Mouse (Mus musculus) myocyte (in vitro differentiated cells): ENCODE measurements at regions not wholly inside any gene's neighbourhood (a gene's known extent, or its start where the extent isn't known, plus 50 kb on each side); places are given as distances from the start of the nearest gene placed in this dataset.

Source experiments
- CEBPB ChIP-seq: IDR thresholded peaks from 2 replicates; pipeline ENCODE4 v1.6.1; 2011; ENCODE audit warnings: mild to moderate bottlenecking, moderate library complexity; ENCODE audit not compliant: poor library complexity, insufficient read depth, severe bottlenecking
- E2F4 ChIP-seq: IDR thresholded peaks from one replicate; pipeline ENCODE4 v1.6.1; 2011; ENCODE audit warnings: mild to moderate bottlenecking, control low read depth, moderate library complexity; ENCODE audit not compliant: insufficient read depth
- MAX ChIP-seq: IDR thresholded peaks from one replicate; pipeline ENCODE4 v1.6.1; 2011; ENCODE audit warnings: low read depth, mild to moderate bottlenecking, control low read depth
- MYOD1 ChIP-seq, 3 experiments: IDR thresholded peaks; one replicate each; pipeline ENCODE4 v1.6.1; 2011; ENCODE audit warnings: control low read depth in 2 of 3, low read depth in 2 of 3, mild to moderate bottlenecking in 2 of 3, moderate library complexity in 1 of 3; ENCODE audit not compliant: insufficient read length in 2 of 3, control insufficient read depth in 1 of 3
- MYOG ChIP-seq, 3 experiments: IDR thresholded peaks; one replicate each; pipeline ENCODE4 v1.6.1; 2011; ENCODE audit warnings: control low read depth in 2 of 3, low read depth in 2 of 3, mild to moderate bottlenecking in 2 of 3; ENCODE audit not compliant: insufficient read length in 2 of 3, control insufficient read depth in 1 of 3, insufficient read depth in 1 of 3
- POLR2A ChIP-seq: IDR thresholded peaks from one replicate; pipeline ENCODE4 v1.6.1; 2011; ENCODE audit warnings: low read depth, mild to moderate bottlenecking, control low read depth, moderate library complexity; ENCODE audit not compliant: insufficient read length
- POLR2AphosphoS2 ChIP-seq: IDR thresholded peaks from one replicate; pipeline ENCODE4 v1.6.1; 2011; ENCODE audit warnings: low read depth, control low read depth; ENCODE audit not compliant: insufficient read length
- REST ChIP-seq: IDR thresholded peaks from one replicate; pipeline ENCODE4 v1.6.1; 2011; ENCODE audit warnings: mild to moderate bottlenecking, control low read depth, moderate library complexity; ENCODE audit not compliant: insufficient read depth, insufficient read length
- SRF ChIP-seq: IDR thresholded peaks from one replicate; pipeline ENCODE4 v1.6.1; 2011; ENCODE audit warnings: low read depth; ENCODE audit not compliant: control insufficient read depth, insufficient read length
- TCF12 ChIP-seq: IDR thresholded peaks from one replicate; pipeline ENCODE4 v1.6.1; 2011; ENCODE audit warnings: mild to moderate bottlenecking, control low read depth; ENCODE audit not compliant: poor library complexity, insufficient read depth, severe bottlenecking
- TCF3 ChIP-seq: IDR thresholded peaks from one replicate; pipeline ENCODE4 v1.6.1; 2011; ENCODE audit warnings: low read depth, control low read depth; ENCODE audit not compliant: insufficient read length
- USF1 ChIP-seq: IDR thresholded peaks from one replicate; pipeline ENCODE4 v1.6.1; 2011; ENCODE audit warnings: low read depth, mild to moderate bottlenecking, control low read depth, moderate library complexity

DNA sequence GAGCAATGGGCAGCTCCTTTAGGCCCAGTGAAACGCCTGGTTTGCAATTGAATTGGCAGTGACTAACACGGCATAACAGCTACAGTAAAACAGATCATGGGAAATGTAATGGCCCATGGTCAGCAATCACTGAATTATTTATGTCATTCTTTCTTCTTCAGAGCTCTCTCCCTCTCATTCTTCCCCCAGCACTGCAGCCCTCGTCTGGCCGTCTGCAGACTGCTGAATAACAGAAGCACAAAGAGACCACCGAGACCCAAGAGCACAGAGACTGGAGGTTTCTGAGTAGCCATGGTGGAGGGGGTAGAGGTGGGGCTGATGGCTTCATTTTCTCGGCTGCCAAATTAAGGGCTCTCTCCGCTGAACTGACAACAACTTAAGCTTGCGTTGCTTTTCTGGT, 130.7 kb upstream of the Tle3 start:
- TF ChIP-seq TCF3 = no peak
- TF ChIP-seq E2F4 = no peak
- TF ChIP-seq MAX = no peak
- TF ChIP-seq POLR2A = no peak
- TF ChIP-seq TCF12 = no peak
- no peak for TF ChIP-seq SRF
- TF ChIP-seq POLR2AphosphoS2 = no peak
- TF ChIP-seq USF1 = no peak
- TF ChIP-seq MYOG (IDR thresholded peaks at IDR 0.05; ENCODE audit: control insufficient read depth in 1 of 3, insufficient read depth in 1 of 3, insufficient read length in 2 of 3, low read depth in 2 of 3) = no peak
- TF ChIP-seq CEBPB = no peak
- TF ChIP-seq MYOD1 (IDR thresholded peaks at IDR 0.05; ENCODE audit: control insufficient read depth in 1 of 3, insufficient read length in 2 of 3, low read depth in 2 of 3) = no peak
- no peak for TF ChIP-seq REST
